Mouse (Mus musculus) lung, postnatal 0 days (tissue): ENCODE results near the gene Hoxb8. TPM values are rescaled to one million over a fixed set of nuclear protein-coding genes. Genes with fewer than 3 reads are reported as not detected.
A peak's percentile ranks its signal among the peaks of the same experiment; 100 is the strongest.

ENCODE experiments used
- ATAC-seq: fragments of 200-750 bp; cut with Nextera tagmentation; 2 replicates; pipeline ENCODE4 v1.8.0; 2017; ENCODE audit warnings: moderate library complexity
- DNase-seq: peaks from one replicate; pipeline ENCODE4 v3.0.0-alpha.2; 2016; ENCODE audit warnings: low spot score
- H3K27ac ChIP-seq: fragments of 300-500 bp; sonication (generic); 2 replicates; pipeline ENCODE4 v1.5.1; 2014; ENCODE audit warnings: antibody characterized with exemption, mild to moderate bottlenecking, low read length, mixed read lengths
- H3K27me3 ChIP-seq: fragments of 300-500 bp; sonication (generic); replicated peaks from 2 replicates; pipeline ENCODE4 v1.6.1; 2014; ENCODE audit warnings: low read length, mixed read lengths; ENCODE audit not compliant: insufficient read depth
- H3K36me3 ChIP-seq: fragments of 300-500 bp; sonication (generic); 2 replicates; pipeline ENCODE4 v1.6.1; 2014; ENCODE audit warnings: low read length, mixed read lengths; ENCODE audit not compliant: insufficient read depth
- H3K4me1 ChIP-seq: fragments of 300-500 bp; sonication (generic); 2 replicates; pipeline ENCODE4 v1.6.1; 2014; ENCODE audit warnings: antibody characterized with exemption, low read depth, low read length, mixed read lengths; ENCODE audit not compliant: insufficient read depth
- H3K4me2 ChIP-seq: fragments of 300-500 bp; sonication (generic); replicated peaks from 2 replicates; pipeline ENCODE4 v1.6.1; 2014; ENCODE audit warnings: low read depth, mild to moderate bottlenecking, low read length, moderate library complexity, mixed read lengths
- H3K4me3 ChIP-seq: fragments of 300-500 bp; sonication (generic); 2 replicates; pipeline ENCODE4 v1.5.1; 2014; ENCODE audit warnings: low read depth, low read length
- H3K9ac ChIP-seq: fragments of 300-500 bp; sonication (generic); replicated peaks from 2 replicates; pipeline ENCODE4 v1.6.1; 2014; ENCODE audit warnings: low read depth, mild to moderate bottlenecking
- H3K9me3 ChIP-seq: fragments of 300-500 bp; sonication (generic); 2 replicates; pipeline ENCODE4 v1.6.1; 2016; ENCODE audit warnings: low read length, mixed read lengths
- CTCF ChIP-seq: IDR thresholded peaks from 2 replicates; pipeline ENCODE4 v1.5.1; 2016; ENCODE audit warnings: antibody characterized with exemption, mild to moderate bottlenecking
- EP300 ChIP-seq: IDR thresholded peaks from 2 replicates; pipeline ENCODE4 v1.6.1; 2016; ENCODE audit warnings: antibody characterized with exemption, mild to moderate bottlenecking, control low read depth
- WGBS: fragments of 180-500 bp; shearing (Covaris S2); extraction: QIAGEN DNeasy Blood & Tissue Kit; methylation state at CpG from one replicate; pipeline ENCODE4 v1.1.7; 2014; 5-methylcytosine and 5-hydroxymethylcytosine counted together
- polyA plus RNA-seq: library from polyadenylated mRNA; unstranded; fragments of >200 nt; fragmentation: Nextera tagmentation; extraction: Ambion mirVana; gene quantifications from 2 replicates; pipeline ENCODE4 v1.2.1, GENCODE M21; 2015

Gene Hoxb8
- polyA plus RNA-seq, 1 experiment from 2014 or later: 0.23 TPM

DNA sequence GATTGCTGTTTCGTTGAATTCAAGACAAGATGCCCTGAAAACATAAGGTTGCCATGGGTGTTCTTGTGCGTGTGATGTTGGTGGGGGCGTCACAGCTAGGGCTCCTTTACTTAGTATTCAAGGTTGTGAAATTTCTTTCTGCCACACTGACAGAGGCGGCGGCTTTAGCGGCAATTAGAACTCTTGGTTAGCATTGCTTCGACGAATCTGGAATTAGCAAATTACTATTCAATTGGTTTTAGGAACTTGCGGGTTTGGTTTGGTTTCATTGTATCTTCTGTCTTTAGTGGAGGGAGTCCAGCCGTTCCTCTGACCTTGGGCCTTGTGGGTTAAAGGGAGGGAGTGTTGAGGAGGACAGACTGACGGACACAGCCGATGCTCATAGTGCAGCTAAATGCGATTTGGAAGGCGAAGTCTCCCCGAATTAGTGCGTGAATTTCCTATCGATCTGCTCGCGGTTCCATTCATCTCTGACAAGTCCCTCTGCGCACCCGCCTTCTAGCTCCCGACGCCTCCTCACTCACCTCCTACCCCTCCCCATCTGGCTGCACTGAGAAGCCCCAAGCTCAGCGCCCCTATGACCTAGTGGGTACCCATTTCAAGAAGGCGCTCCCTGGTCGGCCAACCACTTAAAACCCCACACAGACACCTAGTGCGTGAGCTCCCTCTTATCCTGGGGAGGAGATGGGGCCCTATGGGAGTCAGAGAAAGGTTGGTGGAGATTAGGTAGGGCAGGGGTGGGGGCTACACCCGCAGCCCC lies 36.1 kb downstream of the Hoxb8 start, which contains the start of gene Hoxb4:
Gene Hoxb4, plus strand, starts transcription at position 660 of the 760 bp plus-strand sequence.
- H3K36me3 ChIP-seq: no peaks in the 10 kb centered on the region
- 0 out of 2 replicates have a peak, but pooled peaks cover 6% of the 10 kb centered on the region for H3K27me3 ChIP-seq
- TF ChIP-seq CTCF: no peak
- TF ChIP-seq EP300: no peak
- H3K4me2 ChIP-seq: peak within 1 kb of the TSS; percentile 79
- H3K4me1 ChIP-seq: no peaks in the 10 kb centered on the region; the same call in 1 of the 2 replicates
- peak within 1 kb of the TSS; percentile 60 for H3K9ac ChIP-seq
- H3K9me3 ChIP-seq: no peaks in the 10 kb centered on the region
- ATAC-seq (no peak), DNase-seq (no peak)
- H3K4me3 ChIP-seq: peak within 1 kb of the TSS; percentile 60
- H3K27ac ChIP-seq: peak within 1 kb of the TSS; percentile 95
- WGBS: 6% methylated on average over 28 of the region's 28 CpGs

DNA sequence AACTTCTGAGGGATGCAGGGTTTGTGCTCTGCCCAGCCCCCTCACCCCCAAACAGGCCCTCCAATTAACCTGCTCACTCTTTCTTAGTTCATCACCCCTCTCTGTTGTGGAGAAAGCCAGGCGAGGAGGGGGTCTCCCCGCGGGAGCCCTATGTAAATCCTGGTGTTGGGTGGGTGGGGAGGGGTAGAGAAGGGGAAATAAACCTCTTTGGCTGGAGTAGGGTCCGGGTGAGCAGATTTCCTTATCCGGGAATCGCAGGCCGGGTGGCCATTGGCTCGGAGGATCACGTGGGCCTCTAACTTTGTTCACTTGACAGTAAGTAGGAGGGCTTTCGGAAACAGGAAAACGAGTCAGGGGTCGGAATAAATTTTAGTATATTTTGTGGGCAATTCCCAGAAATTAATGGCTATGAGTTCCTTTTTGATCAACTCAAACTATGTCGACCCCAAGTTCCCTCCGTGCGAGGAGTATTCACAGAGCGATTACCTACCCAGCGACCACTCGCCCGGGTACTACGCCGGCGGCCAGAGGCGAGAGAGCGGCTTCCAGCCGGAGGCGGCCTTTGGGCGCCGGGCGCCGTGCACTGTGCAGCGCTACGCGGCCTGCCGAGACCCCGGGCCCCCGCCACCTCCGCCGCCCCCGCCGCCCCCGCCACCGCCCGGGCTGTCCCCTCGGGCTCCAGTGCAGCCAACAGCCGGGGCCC lies 36.8 kb downstream of the Hoxb8 start:
- Histone ChIP-seq H3K9ac (peak overlapping the region; percentile 60), H3K27ac (peak overlapping the region; percentile 95), H3K36me3 (no peaks in the 10 kb centered on the region), H3K27me3 (0 out of 2 replicates have a peak, but pooled peaks cover 6% of the 10 kb centered on the region), H3K4me1 (no peaks in the 10 kb centered on the region; the same call in 1 of the 2 replicates), H3K4me2 (peak overlapping the region; percentile 79), H3K9me3 (no peaks in the 10 kb centered on the region), H3K4me3 (peak overlapping the region; percentile 60)
- ATAC-seq (peak; percentile 79), DNase-seq (peak; percentile 91)
- under 1% methylated on average over 37 of the region's 45 CpGs for WGBS
- TF ChIP-seq CTCF: no peak
- TF ChIP-seq EP300: no peak

DNA sequence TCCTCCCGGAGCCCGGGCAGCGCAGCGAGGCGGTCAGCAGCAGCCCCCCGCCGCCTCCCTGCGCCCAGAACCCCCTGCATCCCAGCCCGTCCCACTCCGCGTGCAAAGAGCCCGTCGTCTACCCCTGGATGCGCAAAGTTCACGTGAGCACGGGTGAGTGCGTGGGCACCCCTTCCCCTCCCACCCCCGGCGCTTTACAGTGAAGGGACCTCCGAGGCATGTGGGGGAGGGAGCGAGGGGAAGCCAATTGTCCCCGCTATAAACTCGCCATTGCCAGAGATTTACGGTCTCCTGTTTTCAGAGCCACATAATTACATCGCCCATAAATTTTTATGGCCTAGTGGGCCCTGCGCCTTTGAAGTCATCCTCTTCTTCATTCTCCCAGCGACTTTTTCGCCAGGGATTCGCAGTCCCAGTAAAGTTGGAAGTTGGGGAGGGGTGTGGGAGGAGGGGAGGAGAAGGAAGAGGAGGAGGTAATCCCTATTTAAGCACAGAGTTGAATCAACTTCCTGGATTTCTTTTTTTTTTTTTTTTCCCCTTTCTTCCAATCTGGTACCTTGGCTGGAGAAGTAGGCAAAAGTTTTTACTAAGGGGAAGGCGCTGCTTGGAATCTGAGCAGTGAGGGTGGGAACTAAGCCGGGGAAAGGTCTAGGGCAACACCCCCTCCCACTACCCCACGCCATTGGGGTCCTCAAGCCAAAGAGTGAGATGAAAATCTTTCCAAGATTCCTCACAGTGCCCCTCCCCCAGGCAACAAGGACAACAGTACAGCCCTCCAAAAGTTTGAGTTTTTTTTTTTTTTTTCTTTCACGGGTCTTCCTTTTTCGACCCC lies 37.6 kb downstream of the Hoxb8 start:
- H3K9me3 ChIP-seq: no peaks in the 10 kb centered on the region
- under 1% methylated on average over 17 of the region's 34 CpGs for WGBS
- H3K36me3 ChIP-seq: no peaks in the 10 kb centered on the region
- peak overlapping the region; percentile 95 for H3K27ac ChIP-seq
- H3K27me3 ChIP-seq: 0 out of 2 replicates have a peak, but pooled peaks cover 6% of the 10 kb centered on the region
- TF ChIP-seq EP300 (no peak), CTCF (no peak)
- peak overlapping the region; percentile 64 for H3K9ac ChIP-seq
- peak; percentile 80 for DNase-seq
- no peaks in the 10 kb centered on the region; the same call in 1 of the 2 replicates for H3K4me1 ChIP-seq
- peak overlapping the region; percentile 79 for H3K4me2 ChIP-seq
- ATAC-seq: peak; percentile 40
- peak overlapping the region; percentile 60 for H3K4me3 ChIP-seq

DNA sequence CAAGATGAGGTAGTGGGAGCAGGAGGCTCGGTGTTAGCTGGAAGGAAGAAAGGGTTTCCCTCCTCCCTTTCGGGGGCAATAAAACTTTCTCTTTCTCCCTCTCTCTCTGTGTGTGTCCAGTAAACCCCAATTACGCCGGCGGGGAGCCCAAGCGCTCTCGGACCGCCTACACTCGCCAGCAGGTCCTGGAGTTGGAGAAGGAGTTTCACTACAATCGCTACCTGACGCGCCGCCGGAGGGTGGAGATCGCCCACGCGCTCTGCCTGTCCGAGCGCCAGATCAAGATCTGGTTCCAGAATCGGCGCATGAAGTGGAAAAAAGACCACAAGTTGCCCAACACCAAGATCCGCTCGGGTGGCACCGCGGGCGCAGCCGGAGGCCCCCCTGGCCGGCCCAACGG lies 38.2 kb downstream of the Hoxb8 start:
- H3K36me3 ChIP-seq: no peaks in the 10 kb centered on the region
- no peaks in the 10 kb centered on the region for H3K9me3 ChIP-seq
- no peaks in the 10 kb centered on the region; the same call in 1 of the 2 replicates for H3K4me1 ChIP-seq
- 0 out of 2 replicates have a peak, but pooled peaks cover 6% of the 10 kb centered on the region for H3K27me3 ChIP-seq
- peak overlapping the region; percentile 79 for H3K4me2 ChIP-seq
- no peak for TF ChIP-seq CTCF
- no peak for TF ChIP-seq EP300
- no peak for DNase-seq
- H3K27ac ChIP-seq: peak overlapping the region; percentile 95
- peak overlapping the region; percentile 60 for H3K4me3 ChIP-seq
- ATAC-seq: peak; percentile 15
- peak overlapping the region; percentile 64 for H3K9ac ChIP-seq
- WGBS: 2% methylated on average over 29 of the region's 29 CpGs

DNA sequence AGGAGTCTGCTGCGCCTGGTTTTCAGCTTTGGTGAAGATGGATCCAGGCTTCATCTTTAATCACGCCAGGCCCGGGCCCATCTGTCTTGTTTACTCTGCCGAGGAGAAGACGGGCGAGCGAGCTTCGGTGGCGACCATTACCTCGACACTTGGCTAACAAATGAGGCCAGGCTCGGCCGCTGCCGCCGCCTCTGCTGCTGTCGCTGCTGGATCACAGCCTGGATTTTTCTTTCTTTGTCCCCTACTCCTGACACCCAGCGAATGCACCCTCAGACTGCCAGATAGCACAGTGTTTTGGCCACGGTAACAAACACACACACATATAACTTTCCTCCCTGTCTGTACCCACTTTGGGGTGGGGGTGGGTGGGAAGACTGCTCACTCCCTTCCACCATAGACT lies 39.0 kb downstream of the Hoxb8 start:
- Histone ChIP-seq H3K9ac (peak overlapping the region; percentile 64), H3K27ac (peak overlapping the region; percentile 95), H3K4me3 (peak overlapping the region; percentile 60), H3K36me3 (no peaks in the 10 kb centered on the region), H3K27me3 (0 out of 2 replicates have a peak, but pooled peaks cover 4% of the 10 kb centered on the region), H3K9me3 (no peaks in the 10 kb centered on the region), H3K4me1 (no peaks in the 10 kb centered on the region; the same call in 1 of the 2 replicates), H3K4me2 (peak overlapping the region; percentile 79)
- WGBS: 19% methylated on average over 17 of the region's 17 CpGs
- ATAC-seq (no peak), DNase-seq (no peak)
- TF ChIP-seq EP300 (no peak), CTCF (no peak)
